Comparison of ENCODE assay signal across 20 mouse cellular contexts in genomic region chr10:61231756-61232155, GRCm38 (mm10).
"Had no signal": no experiment of that assay in that cellular context is flagged by ENCODE, and none has a peak within 500 bp of the region (broad histone marks: within the 10 kb centered on the region; RNA-seq: fewer than 3 reads in every experiment).

No protein-coding gene starts in this region.

- H3K27ac ChIP-seq: limb, embryonic 12.5 days; limb, embryonic 15.5 days; liver, embryonic 14.5 days; macrophage; midbrain, embryonic 13.5 days; neural tube, embryonic 12.5 days; neural tube, embryonic 15.5 days; stomach, embryonic 15.5 days had no signal

- ATAC-seq: intestine, postnatal 0 days; liver, postnatal 0 days; lung, postnatal 0 days; midbrain, embryonic 13.5 days had no signal

- H3K36me3 ChIP-seq: limb, embryonic 12.5 days; limb, embryonic 15.5 days; midbrain, embryonic 13.5 days; neural tube, embryonic 12.5 days; neural tube, embryonic 15.5 days; stomach, embryonic 15.5 days had no signal

- DNase-seq: kidney, adult 2 months; kidney, postnatal 10 days; kidney, postnatal 36 days; left cerebral cortex, postnatal 4 days; liver, postnatal 0 days; lung, embryonic 14.5 days; retina, postnatal 1 day; right cerebral cortex, postnatal 25 days; spleen, adult 18-20 months had no signal

- H3K4me1 ChIP-seq: limb, embryonic 15.5 days; neural tube, embryonic 12.5 days; neural tube, embryonic 15.5 days had no signal

- H3K9me3 ChIP-seq: limb, embryonic 15.5 days; midbrain, embryonic 13.5 days; neural tube, embryonic 12.5 days; neural tube, embryonic 15.5 days; stomach, embryonic 15.5 days had no signal

- H3K4me3 ChIP-seq: limb, embryonic 12.5 days; limb, embryonic 15.5 days; midbrain, embryonic 13.5 days; neural tube, embryonic 12.5 days; neural tube, embryonic 15.5 days; stomach, embryonic 15.5 days had no signal

- H3K27me3 ChIP-seq: limb, embryonic 12.5 days; limb, embryonic 15.5 days; midbrain, embryonic 13.5 days; neural tube, embryonic 12.5 days; neural tube, embryonic 15.5 days; stomach, embryonic 15.5 days had no signal

- H3K9ac ChIP-seq: limb, embryonic 12.5 days; limb, embryonic 15.5 days; liver, embryonic 14.5 days; liver, postnatal 0 days; lung, embryonic 14.5 days; midbrain, embryonic 13.5 days; neural tube, embryonic 12.5 days; neural tube, embryonic 15.5 days; stomach, embryonic 15.5 days had no signal

- H3K4me2 ChIP-seq: limb, embryonic 12.5 days; limb, embryonic 15.5 days; liver, embryonic 11.5 days; lung, embryonic 14.5 days; midbrain, embryonic 13.5 days; neural tube, embryonic 12.5 days; neural tube, embryonic 15.5 days; stomach, embryonic 15.5 days had no signal
